Mouse (Mus musculus) stomach, postnatal 0 days (tissue): Measurements from ENCODE around the gene Nap1l1.

Experiments used
- CTCF ChIP-seq: IDR thresholded peaks from 2 replicates; pipeline ENCODE4 v1.5.1; 2016; ENCODE audit warnings: antibody characterized with exemption, low read depth, mild to moderate bottlenecking, moderate library complexity
- EP300 ChIP-seq: optimal IDR thresholded peaks from 2 replicates; pipeline ENCODE3; 2016; ENCODE audit warnings: antibody characterized with exemption

DNA sequence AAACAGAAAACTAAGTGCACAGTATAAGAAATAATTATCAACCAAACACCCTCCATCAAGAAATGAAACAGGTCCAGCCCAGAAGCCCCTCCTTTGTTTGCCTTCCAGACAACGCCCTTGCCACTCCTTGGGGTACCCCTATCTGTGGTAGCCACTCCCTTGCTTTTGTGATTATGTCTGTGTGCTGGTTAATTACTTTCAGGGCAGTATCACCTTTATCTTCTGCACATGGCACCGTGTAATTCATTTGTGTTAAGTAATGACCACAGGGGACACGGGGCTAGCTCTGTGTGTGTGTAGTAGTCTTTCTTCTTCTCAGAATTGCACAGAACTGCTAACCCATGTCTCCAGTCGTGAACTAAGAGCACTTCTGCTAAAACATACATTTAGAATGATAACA, 72.6 kb downstream of the Nap1l1 start:
- no peak for TF ChIP-seq CTCF
- TF ChIP-seq EP300: no peak
